Comparison of ENCODE assay signal across 18 mouse cellular contexts in the genomic region with DNA sequence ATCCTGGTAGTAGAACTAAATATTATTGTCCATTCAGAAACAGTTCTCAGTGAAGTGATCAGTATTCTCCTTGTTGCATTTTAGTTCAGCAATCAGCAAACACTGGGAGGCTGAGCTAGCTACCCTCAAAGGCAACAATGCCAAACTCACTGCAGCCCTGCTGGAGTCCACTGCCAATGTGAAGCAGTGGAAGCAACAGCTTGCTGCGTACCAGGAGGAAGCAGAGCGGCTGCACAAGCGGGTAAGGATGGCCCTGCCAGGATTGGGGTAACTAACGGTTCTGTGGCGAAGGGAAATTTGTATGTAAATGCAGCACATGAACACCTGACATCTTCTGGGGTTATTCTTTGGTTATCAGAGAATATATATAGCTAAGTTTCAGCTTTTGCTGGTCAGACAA.
DNase-seq lines count a peak whose midpoint lies in the region; ATAC-seq and TF ChIP-seq lines count a peak whose summit lies in the region.
"Had no signal": no experiment of that assay in that cellular context is flagged by ENCODE, and none has a peak within 500 bp of the region (broad histone marks: within the 10 kb centered on the region; RNA-seq: fewer than 3 reads in every experiment).

No protein-coding gene starts in this region.

- no peak for TF ChIP-seq RAD21 in CH12.LX (IDR thresholded peaks at IDR 0.05; ENCODE audit: low read depth, low read length)

- TF ChIP-seq POLR2A in CH12.LX (IDR thresholded peaks at IDR 0.05; ENCODE audit: low read depth, low read length) = no peak

- dilution Hi-C loops in CH12.LX (cut with MboI; ENCODE audit: extremely low pct_ligation_motif_present, extremely low pct_unique_long_range_greater_than_20kb, low sequenced_read_pairs) = no loop called here

- whole genome bisulfite sequencing in heart, embryonic 10.5 days = 91% methylated on average over 5 of the region's 5 CpGs

- no peak for ATAC-seq in megakaryocyte-erythroid progenitor cell, adult 5-6 weeks (replicated peaks; ENCODE audit: low FRiP score, low TSS enrichment, poor library complexity, severe bottlenecking)
- ATAC-seq: forebrain, embryonic 16.5 days; intestine, postnatal 0 days; Patski had no signal

- no peaks in the 10 kb centered on the region for H3K9me3 ChIP-seq in heart, embryonic 10.5 days
- no peaks in the 10 kb centered on the region for H3K9me3 ChIP-seq in CH12.LX (replicated peaks; ENCODE audit: low read length)
- H3K9me3 ChIP-seq: embryonic facial prominence, embryonic 12.5 days; hindbrain, embryonic 10.5 days; megakaryocyte, embryonic 14.5 days had no signal

- no peak overlapping the region for H3K4me3 ChIP-seq in heart, embryonic 10.5 days
- H3K4me3 ChIP-seq in CH12.LX (replicated peaks in 1 of 3; ENCODE audit: low read depth in 2 of 3, low read length in 2 of 3, poor library complexity in 1 of 3) = no peak overlapping the region
- H3K4me3 ChIP-seq: embryonic facial prominence, embryonic 12.5 days; hindbrain, embryonic 10.5 days; megakaryocyte, embryonic 14.5 days had no signal

- TF ChIP-seq CTCF in CH12.LX (conservative IDR thresholded peaks at IDR 0.05 in 1 of 2, IDR thresholded peaks at IDR 0.05 in 1 of 2; ENCODE audit: low read depth in 2 of 2, low read length in 2 of 2) = no peak

- peaks cover 20% of the 10 kb centered on the region for H3K4me1 ChIP-seq in heart, embryonic 10.5 days
- H3K4me1 ChIP-seq in CH12.LX (ENCODE audit: control insufficient read depth in 1 of 2, insufficient read depth in 2 of 2) = peaks cover 2 to 16% of the 10 kb centered on the region in 2 experiments; a peak in 2 of 4 replicates
- H3K4me1 ChIP-seq: embryonic facial prominence, embryonic 12.5 days; hindbrain, embryonic 10.5 days had no signal

- intact Hi-C loops in gastrocnemius, postnatal 36 days (cut with DNase I) = no loop called here

- no peak overlapping the region for H3K27ac ChIP-seq in heart, embryonic 10.5 days
- no peak overlapping the region for H3K27ac ChIP-seq in CH12.LX (ENCODE audit: insufficient read depth, low read depth)
- H3K27ac ChIP-seq: embryonic facial prominence, embryonic 12.5 days; hindbrain, embryonic 10.5 days had no signal

- DNase-seq in heart, adult 11 months = peak; percentile 83
- no peak for DNase-seq in heart, embryonic 10.5 days (ENCODE audit: low spot score)
- DNase-seq in CH12.LX (ENCODE audit: extremely low read depth) (peak; percentile 24), liver (peak; percentile 48)
- DNase-seq in cerebellum, adult 18-20 months = peak; percentile 59 to 76
- no peak for DNase-seq in natural killer cell, adult 2 months (ENCODE audit: low spot score in 2 of 2)
- no peak for DNase-seq in gastrocnemius, postnatal 36 days
- DNase-seq: adrenal gland, adult 8-10 months; kidney, postnatal 36 days; lung, embryonic 14.5 days; right cerebral cortex, postnatal 25 days had no signal

- no peak overlapping the region for H3K4me2 ChIP-seq in CH12.LX (ENCODE audit: insufficient read depth, low read depth, poor library complexity, severe bottlenecking)
- H3K4me2 ChIP-seq: embryonic facial prominence, embryonic 12.5 days; lung, embryonic 14.5 days had no signal

- H3K36me3 ChIP-seq in heart, embryonic 10.5 days = peaks cover 10% of the 10 kb centered on the region; the same call in 1 of the 2 replicates
- peaks cover 0 to 5% of the 10 kb centered on the region in 2 experiments for H3K36me3 ChIP-seq in CH12.LX (replicated peaks in 1 of 2; ENCODE audit: control insufficient read depth in 1 of 2, insufficient read depth in 1 of 2, low read length in 1 of 2)
- H3K36me3 ChIP-seq: embryonic facial prominence, embryonic 12.5 days had no signal

- no peak for TF ChIP-seq EP300 in CH12.LX (IDR thresholded peaks at IDR 0.05; ENCODE audit: low read length)

- in situ Hi-C loops in CH12.LX (cut with MboI; ENCODE audit: low pct_ligation_motif_present, low pct_unique_long_range_greater_than_20kb, low sequenced_read_pairs) = no loop called here

- no peaks in the 10 kb centered on the region for H3K27me3 ChIP-seq in heart, embryonic 10.5 days (ENCODE audit: insufficient read depth, poor library complexity, severe bottlenecking)
- no peaks in the 10 kb centered on the region for H3K27me3 ChIP-seq in CH12.LX (replicated peaks)
- H3K27me3 ChIP-seq: embryonic facial prominence, embryonic 12.5 days; megakaryocyte, embryonic 14.5 days; Patski had no signal

- H3K79me2 ChIP-seq in CH12.LX (replicated peaks; ENCODE audit: control insufficient read depth, extremely low read depth, insufficient read depth, poor library complexity, severe bottlenecking) = no peaks in the 10 kb centered on the region

- H3K9ac ChIP-seq in CH12.LX (ENCODE audit: insufficient read depth, low read depth) = no peak overlapping the region
- H3K9ac ChIP-seq: embryonic facial prominence, embryonic 12.5 days; lung, embryonic 14.5 days had no signal

TF ChIP-seq in CH12.LX, 34 proteins besides CTCF, POLR2A, EP300 and RAD21:
- TF ChIP-seq PAX5 (IDR thresholded peaks at IDR 0.05; ENCODE audit: low read length) (no peak), ZC3H11A (IDR thresholded peaks at IDR 0.05; ENCODE audit: low read depth, low read length) (no peak)

Comparison
In these comparisons a context has a peak if more than half of its experiments do, and no peak if none do; other contexts are left out.
1. DNase-seq: peak in heart, adult 11 months (single experiment), CH12.LX (single experiment), cerebellum, adult 18-20 months (2 of 2) and liver (single experiment); none in heart, embryonic 10.5 days (single experiment), natural killer cell, adult 2 months (0 of 2) and gastrocnemius, postnatal 36 days (0 of 2).